Mouse (Mus musculus): ENCODE results near the gene Grem1.

- TF ChIP-seq ELF1 (IDR thresholded peaks at IDR 0.05; ENCODE audit: low read depth, low read length) (no peak), ZMIZ1 (IDR thresholded peaks at IDR 0.05; ENCODE audit: low read depth, low read length) (no peak), CTCF (conservative IDR thresholded peaks at IDR 0.05 in 1 of 2, IDR thresholded peaks at IDR 0.05 in 1 of 2; ENCODE audit: low read depth in 2 of 2, low read length in 2 of 2) (no peak), POLR2A (IDR thresholded peaks at IDR 0.05; ENCODE audit: low read depth, low read length) (no peak), EP300 (IDR thresholded peaks at IDR 0.05; ENCODE audit: low read length) (no peak), ZKSCAN1 (IDR thresholded peaks at IDR 0.05; ENCODE audit: borderline replicate concordance, low read depth, low read length) (no peak), UBTF (IDR thresholded peaks at IDR 0.05; ENCODE audit: low read depth, low read length) (no peak), MEF2A (IDR thresholded peaks at IDR 0.05; ENCODE audit: borderline replicate concordance, low read depth, low read length) (no peak), JUND (conservative IDR thresholded peaks at IDR 0.05; ENCODE audit: low read depth, low read length) (no peak)
These were observed 1.4 kb downstream of the Grem1 start for GRCm38 (mm10) chr2:113756924-113757524.
